9 mouse cellular contexts compared by ENCODE assay signal in genomic region chr11:96234906-96235305, GRCm38 (mm10). TPM values are rescaled to one million over a fixed set of nuclear protein-coding genes. Genes with fewer than 3 reads are reported as not detected.
DNase-seq lines count a peak whose midpoint lies in the region; ATAC-seq and TF ChIP-seq lines count a peak whose summit lies in the region.
"Had no signal": no experiment of that assay in that cellular context is flagged by ENCODE, and none has a peak within 500 bp of the region (broad histone marks: within the 10 kb centered on the region; RNA-seq: fewer than 3 reads in every experiment).

No protein-coding gene starts in this region.

- ATAC-seq in activated CD4-positive, CD25-positive, alpha-beta regulatory T cell, adult 4 months = no peak

- H3K27me3 ChIP-seq in limb, embryonic 10.5 days (ENCODE audit: low read depth, poor library complexity, severe bottlenecking) = peaks cover 49% of the 10 kb centered on the region

- no peaks in the 10 kb centered on the region for H3K9me3 ChIP-seq in ES-E14 (ENCODE audit: control insufficient read depth, insufficient read depth, low read depth, low read length)
- H3K9me3 ChIP-seq in limb, embryonic 10.5 days (replicated peaks) = no peaks in the 10 kb centered on the region
- H3K9me3 ChIP-seq: megakaryocyte, embryonic 14.5 days had no signal

- H3K9ac ChIP-seq in ES-E14 (ENCODE audit: insufficient read depth, low read depth, low read length, poor library complexity, severe bottlenecking) = no peak overlapping the region

- no peaks in the 10 kb centered on the region for H3K36me3 ChIP-seq in ES-E14 (ENCODE audit: control insufficient read depth, insufficient read depth, low read length, poor library complexity, severe bottlenecking)
- no peaks in the 10 kb centered on the region for H3K36me3 ChIP-seq in limb, embryonic 10.5 days

- H3K4me1 ChIP-seq in ES-E14 (ENCODE audit: control insufficient read depth in 2 of 2, insufficient read depth in 2 of 2, low read length in 2 of 2, poor library complexity in 1 of 2) = no peaks in the 10 kb centered on the region
- H3K4me1 ChIP-seq in bone marrow, adult 2 months (ENCODE audit: control insufficient read depth, insufficient read depth, low read length) = no peaks in the 10 kb centered on the region
- H3K4me1 ChIP-seq in limb, embryonic 10.5 days = no peaks in the 10 kb centered on the region
- H3K4me1 ChIP-seq: megakaryocyte, embryonic 14.5 days had no signal

- peak; percentile 63 for TF ChIP-seq CTCF in bone marrow, adult 2 months (IDR thresholded peaks at IDR 0.05; ENCODE audit: control insufficient read depth, insufficient read depth, low read length)

- DNase-seq in layer of hippocampus, adult 11-12 months (ENCODE audit: low spot score) = peak; percentile 46
- DNase-seq in layer of hippocampus, adult 9-10 months (ENCODE audit: low spot score) = no peak
- DNase-seq in ES-E14 (ENCODE audit: low read depth, low spot score) = no peak
- peak; percentile 16 to 29 for DNase-seq in gastrocnemius, postnatal 36 days
- DNase-seq in limb, embryonic 10.5 days (ENCODE audit: low spot score) = peak; percentile 82
- peak; percentile 44 for DNase-seq in retina, postnatal 7 days (ENCODE audit: low read depth, low spot score)

- 1% methylated on average over 12 of the region's 12 CpGs for WGBS in bone marrow, adult 2 months
- 3% methylated on average over 12 of the region's 12 CpGs for WGBS in limb, embryonic 10.5 days

- H3K27ac ChIP-seq in ES-E14 (ENCODE audit: insufficient read depth, low read depth, low read length, poor library complexity, severe bottlenecking) = no peak overlapping the region
- H3K27ac ChIP-seq in bone marrow, adult 2 months (ENCODE audit: control insufficient read depth, insufficient read depth, low read depth, low read length, poor library complexity) = no peak overlapping the region
- no peak overlapping the region for H3K27ac ChIP-seq in limb, embryonic 10.5 days

- H3K4me3 ChIP-seq in ES-E14 (ENCODE audit: insufficient read depth in 1 of 2, low read depth in 1 of 2, low read length in 2 of 2, poor library complexity in 1 of 2, severe bottlenecking in 1 of 2) = no peak overlapping the region
- no peak overlapping the region for H3K4me3 ChIP-seq in bone marrow, adult 2 months (replicated peaks; ENCODE audit: control insufficient read depth, low read depth, low read length)
- no peak overlapping the region for H3K4me3 ChIP-seq in limb, embryonic 10.5 days
- H3K4me3 ChIP-seq: megakaryocyte, embryonic 14.5 days had no signal

- in situ Hi-C loops in ES-E14 (cut with MboI; ENCODE audit: low sequenced_read_pairs in 2 of 2, unreplicated experiment in 2 of 2) = loop anchor here (5.0 to 10.0 kb wide), 3 partner anchors 83 to 143 kb away; no protein-coding TSS in a partner anchor

- intact Hi-C loops in gastrocnemius, postnatal 36 days (cut with DNase I) = no loop called here

- TF ChIP-seq POLR2A in bone marrow, adult 2 months (IDR thresholded peaks at IDR 0.05; ENCODE audit: borderline replicate concordance, control insufficient read depth, low read depth, low read length) = no peak

TF ChIP-seq in ES-E14, 5 proteins besides CTCF, POLR2A, EP300 and RAD21:
- TF ChIP-seq CHD2 (IDR thresholded peaks at IDR 0.05; ENCODE audit: low read depth, low read length) (no peak), ZC3H11A (IDR thresholded peaks at IDR 0.05; ENCODE audit: borderline replicate concordance, low read depth, low read length) (peak; percentile 58; the same call in 1 of the 2 replicates), ZNF384 (IDR thresholded peaks at IDR 0.05; ENCODE audit: low read depth, low read length) (no peak), MAFK (IDR thresholded peaks at IDR 0.05; ENCODE audit: insufficient read depth, low read depth, low read length) (no peak), HCFC1 (IDR thresholded peaks at IDR 0.05; ENCODE audit: borderline replicate concordance, insufficient read depth, low read length) (no peak)
TF ChIP-seq in ES-E14: peak in this region for 1.

RNA-seq across cellular contexts. Expression of gene Hoxb9, which starts 36.4 kb away (rescaled TPM):
- total RNA-seq in ES-E14 (2012; rRNA removed) = 1.2 and 3.3 TPM in 2 replicates
- polyA plus RNA-seq in bone marrow, adult 2 months (2011; ENCODE audit: insufficient read depth, insufficient read length, low replicate concordance, missing spikeins) = 0.77 TPM in 1 of 2 replicates, not detected in the other
- under 1 TPM in 1 of 2 experiments, not detected in 1; 0.10 TPM for total RNA-seq in gastrocnemius, postnatal 36 days (2021)
- polyA plus RNA-seq in limb, embryonic 10.5 days (2016; fragmentation: Nextera tagmentation; extraction: Ambion mirVana) = 3.4 and 3.8 TPM in 2 replicates
- under 1 TPM in 1 of 2 experiments, not detected in 1; 0.15 TPM for polyA plus RNA-seq in activated CD4-positive, CD25-positive, alpha-beta regulatory T cell, adult 4 months (2017; shearing (Covaris generic))

RNA-seq across cellular contexts. Expression of gene Hoxb13, which starts 40.8 kb away (rescaled TPM):
- 0.48 and 1.4 TPM in 2 replicates for total RNA-seq in ES-E14 (2012; rRNA removed)
- polyA plus RNA-seq in bone marrow, adult 2 months (2011; ENCODE audit: insufficient read depth, insufficient read length, low replicate concordance, missing spikeins) = not detected in 2 replicates
- total RNA-seq in gastrocnemius, postnatal 36 days (2021) = not detected
- polyA plus RNA-seq in limb, embryonic 10.5 days (2016; fragmentation: Nextera tagmentation; extraction: Ambion mirVana) = not detected in 2 replicates
- not detected for polyA plus RNA-seq in activated CD4-positive, CD25-positive, alpha-beta regulatory T cell, adult 4 months (2017; shearing (Covaris generic))

RNA-seq across cellular contexts. Expression of gene Hoxb8, which starts 46.8 kb away (rescaled TPM):
- 0.18 TPM in 1 of 2 replicates, not detected in the other for total RNA-seq in ES-E14 (2012; rRNA removed)
- 0.75 TPM in 1 of 2 replicates, not detected in the other for polyA plus RNA-seq in bone marrow, adult 2 months (2011; ENCODE audit: insufficient read depth, insufficient read length, low replicate concordance, missing spikeins)
- total RNA-seq in gastrocnemius, postnatal 36 days (2021) = under 1 TPM; 0.15 TPM
- 0.95 and 1.2 TPM in 2 replicates for polyA plus RNA-seq in limb, embryonic 10.5 days (2016; fragmentation: Nextera tagmentation; extraction: Ambion mirVana)
- polyA plus RNA-seq in activated CD4-positive, CD25-positive, alpha-beta regulatory T cell, adult 4 months (2017; shearing (Covaris generic)) = not detected

RNA-seq across cellular contexts. Expression of gene Hoxb7, which starts 51.5 kb away (rescaled TPM):
- 0.98 TPM in 1 of 2 replicates, not detected in the other for total RNA-seq in ES-E14 (2012; rRNA removed)
- polyA plus RNA-seq in bone marrow, adult 2 months (2011; ENCODE audit: insufficient read depth, insufficient read length, low replicate concordance, missing spikeins) = 2.5 TPM in 1 of 2 replicates, not detected in the other
- under 1 TPM; 0.39 to 0.41 TPM for total RNA-seq in gastrocnemius, postnatal 36 days (2021)
- polyA plus RNA-seq in limb, embryonic 10.5 days (2016; fragmentation: Nextera tagmentation; extraction: Ambion mirVana) = 7.1 and 10.2 TPM in 2 replicates
- polyA plus RNA-seq in activated CD4-positive, CD25-positive, alpha-beta regulatory T cell, adult 4 months (2017; shearing (Covaris generic)) = not detected

RNA-seq across cellular contexts. Expression of gene Hoxb6, which starts 57.4 kb away (rescaled TPM):
- total RNA-seq in ES-E14 (2012; rRNA removed) = 0.22 and 0.26 TPM in 2 replicates
- polyA plus RNA-seq in bone marrow, adult 2 months (2011; ENCODE audit: insufficient read depth, insufficient read length, low replicate concordance, missing spikeins) = 1.8 and 4.4 TPM in 2 replicates
- under 1 TPM; 0.38 to 0.54 TPM for total RNA-seq in gastrocnemius, postnatal 36 days (2021)
- 6.1 and 7.9 TPM in 2 replicates for polyA plus RNA-seq in limb, embryonic 10.5 days (2016; fragmentation: Nextera tagmentation; extraction: Ambion mirVana)
- not detected for polyA plus RNA-seq in activated CD4-positive, CD25-positive, alpha-beta regulatory T cell, adult 4 months (2017; shearing (Covaris generic))

Comparison
In these comparisons a context has a peak if more than half of its experiments do, and no peak if none do; other contexts are left out.
1. DNase-seq: peak in layer of hippocampus, adult 11-12 months (single experiment), gastrocnemius, postnatal 36 days (2 of 2), limb, embryonic 10.5 days (single experiment) and retina, postnatal 7 days (single experiment); none in layer of hippocampus, adult 9-10 months (single experiment) and ES-E14 (single experiment).